Mouse (Mus musculus): ENCODE measurements around the gene Supt7l.

DNA sequence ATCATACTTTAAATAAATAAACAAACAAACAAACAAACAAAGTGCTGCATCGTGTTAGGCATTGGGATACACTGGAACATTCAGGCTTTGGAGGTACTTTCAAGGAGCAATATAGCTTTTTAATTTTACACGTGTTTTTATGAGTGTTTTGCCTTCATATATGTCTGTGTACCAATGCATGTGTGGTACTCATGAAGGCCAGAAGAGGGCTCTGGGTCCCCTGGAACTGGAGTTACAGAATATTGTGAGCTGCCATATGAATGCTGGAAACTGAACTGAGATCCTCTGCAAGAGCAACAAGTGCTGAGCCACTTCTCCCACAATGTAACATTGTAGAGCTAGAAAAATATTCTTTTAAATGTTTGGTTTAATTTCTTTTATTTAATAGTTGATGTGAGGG lies 7.6 kb upstream of the Supt7l start:
- no peak for TF ChIP-seq ZNF384 (IDR thresholded peaks at IDR 0.05; ENCODE audit: low read depth, low read length)
- no peak for TF ChIP-seq HCFC1 (IDR thresholded peaks at IDR 0.05; ENCODE audit: borderline replicate concordance, insufficient read depth, low read length)
